Mouse (Mus musculus) frontal cortex, adult (tissue): Measurements from ENCODE around the gene Mamdc4.
A peak's percentile ranks its signal among the peaks of the same experiment; 100 is the strongest.

Experiments used
- ATAC-seq: cut with Nextera tagmentation; 2 replicates; pipeline ENCODE4 v1.9.2; 2017; ENCODE audit warnings: mild to moderate bottlenecking, moderate library complexity, mixed read lengths; ENCODE audit not compliant: low TSS enrichment

Mamdc4 gene

GRCm38 (mm10) chr2:25582466-25583119, 7.9 kb upstream of the Mamdc4 start:
- peak; percentile 48 for ATAC-seq

GRCm38 (mm10) chr2:25581901-25582301, 7.3 kb upstream of the Mamdc4 start:
- ATAC-seq: peak; percentile 18; the same call in 1 of the 2 replicates

- peak; percentile 31 for ATAC-seq
Measured at GRCm38 (mm10) chr2:25581294-25581864, 6.7 kb upstream of the Mamdc4 start, which contains the start of gene Ajm1. Ajm1 (minus strand) TSS chr2:25581757.

GRCm38 (mm10) chr2:25580621-25581101, 6.0 kb upstream of the Mamdc4 start:
- ATAC-seq: no peak

- ATAC-seq: no peak
Measured at GRCm38 (mm10) chr2:25579737-25580460, 5.3 kb upstream of the Mamdc4 start.

GRCm38 (mm10) chr2:25578796-25579736, 4.4 kb upstream of the Mamdc4 start:
- ATAC-seq: no peak

- ATAC-seq: no peak
Measured at GRCm38 (mm10) chr2:25577951-25578795, 3.5 kb upstream of the Mamdc4 start.

GRCm38 (mm10) chr2:25576965-25577891, 2.6 kb upstream of the Mamdc4 start:
- ATAC-seq: no peak

- peak; percentile 12; the same call in 1 of the 2 replicates for ATAC-seq
Measured at GRCm38 (mm10) chr2:25576028-25576850, 1.6 kb upstream of the Mamdc4 start.

- ATAC-seq: no peak
Measured at GRCm38 (mm10) chr2:25575432-25576027, 885 bp upstream of the Mamdc4 start.

GRCm38 (mm10) chr2:25574136-25574535, 509 bp downstream of the Mamdc4 start:
- ATAC-seq: no peak

- no peak for ATAC-seq
Measured at GRCm38 (mm10) chr2:25573068-25573467, 1.6 kb downstream of the Mamdc4 start.

GRCm38 (mm10) chr2:25571221-25571620, 3.4 kb downstream of the Mamdc4 start:
- ATAC-seq: no peak

GRCm38 (mm10) chr2:25569323-25569722, 5.3 kb downstream of the Mamdc4 start:
- ATAC-seq: no peak

GRCm38 (mm10) chr2:25568473-25569019, 6.1 kb downstream of the Mamdc4 start:
- no peak for ATAC-seq

GRCm38 (mm10) chr2:25566558-25566957, 8.1 kb downstream of the Mamdc4 start:
- no peak for ATAC-seq

- no peak for ATAC-seq
Measured at GRCm38 (mm10) chr2:25565741-25566140, 8.9 kb downstream of the Mamdc4 start.

- ATAC-seq: no peak
Measured at GRCm38 (mm10) chr2:25561946-25562345, 12.7 kb downstream of the Mamdc4 start.
